Mouse (Mus musculus): ENCODE measurements around the gene Gyg. TPM values are rescaled to one million over a fixed set of nuclear protein-coding genes. Genes with fewer than 3 reads are reported as not detected.

The Gyg gene
- polyA plus RNA-seq, 1 experiment from 2014 or later: 360 TPM

DNA sequence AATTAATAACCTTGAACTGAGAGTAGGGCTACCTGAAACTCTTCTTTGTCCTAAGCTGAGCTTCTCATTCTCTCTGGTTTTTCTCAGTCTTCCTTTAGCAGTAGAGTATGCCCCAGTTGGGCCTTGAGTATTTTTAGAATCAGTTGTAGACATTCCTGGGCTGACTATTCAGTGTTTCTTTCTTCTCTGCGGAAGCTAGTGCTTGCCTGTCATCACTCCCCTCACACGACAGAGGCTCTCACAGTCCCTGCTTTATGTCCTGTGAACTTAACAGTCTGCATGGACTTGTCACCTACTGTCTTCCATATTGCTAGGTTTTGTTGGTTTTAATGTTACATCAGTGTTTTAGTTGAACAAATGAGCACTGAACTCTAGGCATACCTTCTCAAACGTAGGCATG, 73.0 kb downstream of the Gyg start:
- H3K4me1 ChIP-seq (ENCODE audit: insufficient read depth): no peaks in the 10 kb centered on the region
- H3K4me2 ChIP-seq: no peak overlapping the region
- DNase-seq (peak; percentile 21), ATAC-seq (ENCODE audit: insufficient read depth) (no peak; the same call in 1 of the 2 replicates)
- no peaks in the 10 kb centered on the region for H3K27me3 ChIP-seq (ENCODE audit: insufficient read depth, low read length)
- H3K4me3 ChIP-seq (ENCODE audit: low read depth, low read length): no peak overlapping the region
- WGBS: 44% methylated on average over 3 of the region's 3 CpGs
- H3K9ac ChIP-seq: no peak overlapping the region
- H3K27ac ChIP-seq (ENCODE audit: low read depth): peak overlapping the region; percentile 45; the same call in 1 of the 2 replicates
- peaks cover 30% of the 10 kb centered on the region for H3K36me3 ChIP-seq (ENCODE audit: insufficient read depth)
- no peaks in the 10 kb centered on the region for H3K9me3 ChIP-seq (ENCODE audit: low read depth, low read length)
- no peak for TF ChIP-seq CTCF (IDR thresholded peaks at IDR 0.05; ENCODE audit: low read depth)

DNA sequence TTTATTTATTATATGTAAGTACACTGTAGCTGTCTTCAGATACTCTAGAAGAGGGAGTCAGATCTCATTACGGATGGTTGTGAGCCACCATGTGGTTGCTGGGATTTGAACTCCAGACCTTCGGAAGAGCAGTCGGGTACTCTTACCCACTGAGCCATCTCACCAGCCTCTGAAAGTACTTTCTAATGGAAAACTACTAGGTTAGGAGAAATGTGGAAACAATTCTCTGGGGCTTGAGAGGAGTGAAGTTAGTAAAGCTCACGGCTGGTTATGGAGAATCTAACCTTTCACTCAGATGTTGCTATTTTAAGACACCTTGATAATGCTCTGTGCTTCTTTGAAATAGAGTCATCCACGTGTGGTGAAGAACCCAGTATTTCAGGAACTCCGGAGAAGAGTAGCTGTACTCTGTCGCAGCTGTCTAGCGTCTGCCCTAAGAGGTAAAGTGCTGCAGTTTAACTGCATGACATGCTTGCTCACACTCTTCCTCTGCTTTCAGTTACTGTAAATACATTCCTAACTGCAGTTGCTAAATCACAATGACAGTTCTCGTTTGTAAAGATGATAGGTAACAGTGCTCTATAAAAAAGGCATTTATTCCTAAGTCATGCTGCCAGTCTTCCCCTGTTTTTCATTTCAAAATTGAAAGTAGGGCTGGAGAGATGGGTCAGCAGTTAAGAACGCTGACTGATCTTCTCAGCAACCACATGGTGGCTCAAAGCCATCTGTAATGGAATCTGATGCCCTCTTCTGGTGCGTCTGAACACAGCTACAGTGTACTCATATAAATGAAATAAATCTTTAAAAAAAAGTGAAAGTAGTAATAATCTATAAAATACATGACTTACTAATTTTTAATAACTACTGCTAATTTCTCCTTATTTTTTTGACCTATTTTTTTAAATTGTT, 78.7 kb downstream of the Gyg start:
- Histone ChIP-seq H3K4me2 (no peak overlapping the region), H3K36me3 (ENCODE audit: insufficient read depth) (peaks cover 33% of the 10 kb centered on the region), H3K9ac (no peak overlapping the region), H3K4me1 (ENCODE audit: insufficient read depth) (no peaks in the 10 kb centered on the region), H3K27ac (ENCODE audit: low read depth) (no peak overlapping the region), H3K4me3 (ENCODE audit: low read depth, low read length) (no peak overlapping the region), H3K9me3 (ENCODE audit: low read depth, low read length) (no peaks in the 10 kb centered on the region), H3K27me3 (ENCODE audit: insufficient read depth, low read length) (no peaks in the 10 kb centered on the region)
- peak; percentile 27 for DNase-seq
- peak; percentile 48 for TF ChIP-seq CTCF (IDR thresholded peaks at IDR 0.05; ENCODE audit: low read depth)
- 81% methylated on average over 11 of the region's 11 CpGs for WGBS
- ATAC-seq (ENCODE audit: insufficient read depth): no peak

Other genes starting within 250 kb of the Gyg start
- gene Cp, start 198.3 kb downstream of the Gyg start, polyA plus RNA-seq (2014; fragmentation: Nextera tagmentation; extraction: Ambion mirVana): 0.89 and 1.1 TPM in 2 replicates
- 12.4 and 12.8 TPM in 2 replicates for gene Hps3, start 120.0 kb downstream of the Gyg start, polyA plus RNA-seq (2014; fragmentation: Nextera tagmentation; extraction: Ambion mirVana)
- 22.7 and 25.6 TPM in 2 replicates for gene Hltf, start 97.5 kb downstream of the Gyg start, polyA plus RNA-seq (2014; fragmentation: Nextera tagmentation; extraction: Ambion mirVana)
- gene Cpa3, start 86.9 kb upstream of the Gyg start, polyA plus RNA-seq (2014; fragmentation: Nextera tagmentation; extraction: Ambion mirVana): 3.3 and 4.4 TPM in 2 replicates
- 3.5 and 4.5 TPM in 2 replicates for gene Cpb1, start 120.4 kb upstream of the Gyg start, polyA plus RNA-seq (2014; fragmentation: Nextera tagmentation; extraction: Ambion mirVana)
- gene Agtr1b, start 211.9 kb upstream of the Gyg start, polyA plus RNA-seq (2014; fragmentation: Nextera tagmentation; extraction: Ambion mirVana): 3.9 and 4.1 TPM in 2 replicates